8 mouse cellular contexts compared by ENCODE assay signal in the genomic region with DNA sequence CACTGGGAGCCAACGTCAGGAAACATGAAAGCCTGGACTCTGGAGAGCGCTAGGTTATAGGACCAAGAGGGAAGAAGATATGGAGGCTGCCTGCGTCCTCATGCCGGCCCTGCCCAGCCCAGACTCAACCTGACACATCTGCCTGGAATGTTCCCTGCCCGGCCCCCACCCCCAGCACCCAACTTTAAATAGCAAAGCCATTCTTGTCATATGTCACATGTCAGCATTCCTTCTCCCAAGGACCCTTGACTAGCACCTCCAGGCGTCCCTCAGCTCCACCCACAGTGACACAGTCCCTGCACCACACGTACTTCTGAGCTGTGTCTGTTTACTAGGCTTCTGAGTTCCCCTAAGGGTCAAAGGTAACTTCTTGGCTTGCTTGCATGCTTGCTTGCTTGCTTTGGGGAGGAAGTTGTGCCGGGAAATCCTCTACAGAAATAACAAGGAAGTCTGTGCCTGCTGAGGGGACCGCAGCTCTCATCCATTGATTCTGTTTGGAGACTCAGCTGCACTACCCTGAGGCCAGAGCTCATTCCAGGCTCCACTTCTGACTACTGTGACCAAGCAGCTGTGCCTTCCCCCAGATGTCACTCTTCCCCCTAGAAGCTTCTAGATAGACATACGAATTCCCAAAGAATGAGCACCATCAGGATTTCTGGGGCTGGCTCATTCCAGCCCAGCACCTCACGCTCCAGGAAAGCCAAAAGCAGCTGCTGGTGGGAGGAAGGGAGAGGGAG. TPM values are rescaled to one million over a fixed set of nuclear protein-coding genes. Genes with fewer than 3 reads are reported as not detected.
DNase-seq lines count a peak whose midpoint lies in the region; ATAC-seq lines count a peak whose summit lies in the region.

No protein-coding gene starts in this region.

- intact Hi-C loops in gastrocnemius, postnatal 36 days (cut with DNase I), result no loop called here

- H3K4me1 ChIP-seq in forebrain, embryonic 12.5 days, result peaks cover 56% of the 10 kb centered on the region
- H3K4me1 ChIP-seq in intestine, embryonic 15.5 days (replicated peaks), result peaks cover 71% of the 10 kb centered on the region
- peaks cover 63% of the 10 kb centered on the region for H3K4me1 ChIP-seq in liver, embryonic 15.5 days (replicated peaks)
- peaks cover 43% of the 10 kb centered on the region for H3K4me1 ChIP-seq in neural tube, embryonic 14.5 days (ENCODE audit: control insufficient read depth, insufficient read depth, low read length)

- no peaks in the 10 kb centered on the region for H3K36me3 ChIP-seq in forebrain, embryonic 12.5 days (replicated peaks)
- H3K36me3 ChIP-seq in intestine, embryonic 15.5 days, result no peaks in the 10 kb centered on the region
- no peaks in the 10 kb centered on the region for H3K36me3 ChIP-seq in liver, embryonic 15.5 days (replicated peaks)
- no peaks in the 10 kb centered on the region for H3K36me3 ChIP-seq in neural tube, embryonic 14.5 days (ENCODE audit: control insufficient read depth, insufficient read depth, low read length)

- H3K27me3 ChIP-seq in forebrain, embryonic 12.5 days, result no peaks in the 10 kb centered on the region
- no peaks in the 10 kb centered on the region for H3K27me3 ChIP-seq in intestine, embryonic 15.5 days (replicated peaks)
- no peaks in the 10 kb centered on the region; the same call in 1 of the 2 replicates for H3K27me3 ChIP-seq in liver, embryonic 15.5 days
- no peaks in the 10 kb centered on the region for H3K27me3 ChIP-seq in neural tube, embryonic 14.5 days (ENCODE audit: control insufficient read depth, insufficient read depth, low read length)

- H3K4me2 ChIP-seq in forebrain, embryonic 12.5 days, result no peak overlapping the region
- H3K4me2 ChIP-seq in intestine, embryonic 15.5 days (replicated peaks), result peak overlapping the region; percentile 38
- H3K4me2 ChIP-seq in liver, embryonic 15.5 days, result no peak overlapping the region
- no peak overlapping the region for H3K4me2 ChIP-seq in neural tube, embryonic 14.5 days (ENCODE audit: low read depth, low read length)

- no peak overlapping the region for H3K9ac ChIP-seq in forebrain, embryonic 12.5 days
- no peak overlapping the region for H3K9ac ChIP-seq in intestine, embryonic 15.5 days
- H3K9ac ChIP-seq in liver, embryonic 15.5 days, result no peak overlapping the region
- peak overlapping the region; percentile 9; the same call in 1 of the 2 replicates for H3K9ac ChIP-seq in neural tube, embryonic 14.5 days (replicated peaks; ENCODE audit: low read depth, low read length)

- WGBS in forebrain, embryonic 12.5 days, result 53% methylated on average over 11 of the region's 11 CpGs
- WGBS in intestine, embryonic 15.5 days, result 18% methylated on average over 11 of the region's 11 CpGs
- WGBS in liver, embryonic 15.5 days (ENCODE audit: insufficient replicate concordance), result 40% methylated on average over 11 of the region's 11 CpGs
- 47% methylated on average over 11 of the region's 11 CpGs for WGBS in neural tube, embryonic 14.5 days

- no peak overlapping the region for H3K4me3 ChIP-seq in forebrain, embryonic 12.5 days (replicated peaks)
- H3K4me3 ChIP-seq in intestine, embryonic 15.5 days (replicated peaks), result no peak overlapping the region
- no peak overlapping the region for H3K4me3 ChIP-seq in liver, embryonic 15.5 days (replicated peaks)
- H3K4me3 ChIP-seq in neural tube, embryonic 14.5 days (ENCODE audit: low read depth, low read length), result no peak overlapping the region

- peak overlapping the region; percentile 92 for H3K27ac ChIP-seq in forebrain, embryonic 12.5 days
- peak overlapping the region; percentile 91 for H3K27ac ChIP-seq in intestine, embryonic 15.5 days
- peak overlapping the region; percentile 38; the same call in 1 of the 2 replicates for H3K27ac ChIP-seq in liver, embryonic 15.5 days (replicated peaks)
- peak overlapping the region; percentile 87 for H3K27ac ChIP-seq in neural tube, embryonic 14.5 days (ENCODE audit: low read depth, low read length)

- DNase-seq in urinary bladder, postnatal 14 days (ENCODE audit: low spot score), result peak; percentile 47
- no peak for DNase-seq in urinary bladder, postnatal 10 days (ENCODE audit: low spot score)
- DNase-seq in gastrocnemius, postnatal 36 days, result no peak
- DNase-seq in thymus, postnatal 14 days, result no peak

- no peaks in the 10 kb centered on the region for H3K9me3 ChIP-seq in forebrain, embryonic 12.5 days
- H3K9me3 ChIP-seq in intestine, embryonic 15.5 days, result no peaks in the 10 kb centered on the region
- H3K9me3 ChIP-seq in liver, embryonic 15.5 days (replicated peaks), result no peaks in the 10 kb centered on the region
- H3K9me3 ChIP-seq in neural tube, embryonic 14.5 days (ENCODE audit: control insufficient read depth, low read length), result no peaks in the 10 kb centered on the region

- ATAC-seq in forebrain, embryonic 12.5 days (ENCODE audit: low FRiP score), result no peak
- peak; percentile 82 for ATAC-seq in intestine, embryonic 15.5 days
- ATAC-seq in liver, embryonic 15.5 days (ENCODE audit: insufficient read depth), result no peak
- no peak for ATAC-seq in neural tube, embryonic 14.5 days (ENCODE audit: low read depth)

RNA-seq across cellular contexts. Expression of gene Scyl1, which starts 39.1 kb away (rescaled TPM):
- 63.4 and 65.3 TPM in 2 replicates for polyA plus RNA-seq in forebrain, embryonic 12.5 days (2016; fragmentation: Nextera tagmentation; extraction: Ambion mirVana)
- polyA plus RNA-seq in intestine, embryonic 15.5 days (2015; fragmentation: Nextera tagmentation; extraction: Ambion mirVana), result 60.6 and 60.9 TPM in 2 replicates
- polyA plus RNA-seq in liver, embryonic 15.5 days (2015; fragmentation: Nextera tagmentation; extraction: Ambion mirVana), result 21.1 and 24.4 TPM in 2 replicates
- 78.5 and 78.6 TPM in 2 replicates for polyA plus RNA-seq in neural tube, embryonic 14.5 days (2014; fragmentation: Nextera tagmentation; extraction: Ambion mirVana)
- total RNA-seq in gastrocnemius, postnatal 36 days (2021), result 10 to 100 TPM; 70.8 to 71.1 TPM

Comparison
In these comparisons a context has a peak if more than half of its experiments do, and no peak if none do; other contexts are left out.
1. H3K27ac ChIP-seq: peak in every context shown above with its lines; median percentile 92 in forebrain, embryonic 12.5 days; 91 in intestine, embryonic 15.5 days; 87 in neural tube, embryonic 14.5 days; 38 in liver, embryonic 15.5 days.